Mouse (Mus musculus): ENCODE data around the gene Vezt.
A peak's percentile ranks its signal among the peaks of the same experiment; 100 is the strongest.

Gene Vezt

GRCm38 (mm10) chr10:94037196-94037595 lies 1.6 kb upstream of the Vezt start:
- no peak for DNase-seq

DNA sequence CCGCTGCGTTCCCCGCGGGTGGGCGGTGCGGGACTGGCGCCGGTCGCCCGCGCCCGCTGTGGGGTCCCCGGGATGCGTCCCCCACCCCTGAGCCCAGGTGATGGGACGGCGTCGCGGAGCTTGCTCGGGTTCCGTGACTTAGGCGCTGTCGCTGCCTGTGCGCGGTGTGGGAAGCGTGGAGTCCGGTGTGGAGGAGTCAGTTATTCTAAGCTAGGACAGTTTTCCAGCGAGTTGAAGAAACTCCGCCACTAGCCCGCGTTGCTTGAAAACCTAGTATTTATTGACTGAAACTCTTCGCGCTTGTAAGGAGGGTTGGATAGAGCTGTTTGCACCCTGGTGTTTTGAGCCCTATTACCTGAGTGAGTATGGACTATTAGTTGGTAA lies 750 bp upstream of the Vezt start:
- no peak for DNase-seq

- peak; percentile 71 for DNase-seq
Observed at GRCm38 (mm10) chr10:94034876-94035657, 550 bp downstream of the Vezt start.

DNA sequence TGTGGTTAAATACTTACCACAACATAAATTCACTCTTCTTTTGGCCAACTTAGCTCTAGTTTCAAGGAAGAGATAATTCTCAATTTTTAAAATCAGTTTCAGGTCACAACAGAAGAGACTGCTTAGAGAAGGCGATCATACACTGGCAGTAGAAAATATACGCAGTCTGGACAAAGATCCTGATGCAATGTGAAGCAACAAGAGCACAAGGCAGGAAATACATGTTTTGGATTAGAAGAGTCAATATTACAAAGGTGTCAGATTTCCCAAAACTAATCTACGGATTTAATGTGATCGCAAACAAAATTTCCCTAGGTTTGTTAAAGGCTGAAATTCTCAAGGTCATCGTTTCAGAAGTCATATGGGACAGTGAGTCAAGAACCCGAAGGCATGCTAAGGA lies 4.5 kb downstream of the Vezt start:
- DNase-seq = no peak

- no peak for DNase-seq
Observed at GRCm38 (mm10) chr10:94028493-94028892, 7.1 kb downstream of the Vezt start.

DNA sequence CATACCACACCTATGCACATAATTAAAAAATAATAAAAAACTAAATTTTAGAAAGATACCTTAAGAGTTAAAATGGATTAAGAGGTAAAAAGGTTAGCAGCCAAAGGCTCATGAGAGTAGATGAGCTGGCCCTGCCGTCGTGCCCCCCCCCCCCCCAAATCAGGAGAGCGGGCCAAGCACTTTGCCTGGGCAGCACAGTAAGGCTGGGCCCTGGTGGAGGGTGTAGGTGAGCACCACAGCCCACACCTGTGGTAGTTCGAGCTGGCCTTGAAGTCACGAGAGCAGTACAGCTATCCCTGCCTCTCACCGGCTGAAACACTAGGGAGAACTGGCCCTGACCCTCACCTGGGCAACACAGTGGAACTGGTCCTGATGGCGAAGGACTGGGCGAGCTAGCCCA lies 10.5 kb downstream of the Vezt start:
- DNase-seq = no peak

- no peak for DNase-seq
Observed at GRCm38 (mm10) chr10:94021059-94021458, 14.6 kb downstream of the Vezt start.

GRCm38 (mm10) chr10:94020587-94020986 lies 15.0 kb downstream of the Vezt start:
- peak; percentile 30 for DNase-seq

DNA sequence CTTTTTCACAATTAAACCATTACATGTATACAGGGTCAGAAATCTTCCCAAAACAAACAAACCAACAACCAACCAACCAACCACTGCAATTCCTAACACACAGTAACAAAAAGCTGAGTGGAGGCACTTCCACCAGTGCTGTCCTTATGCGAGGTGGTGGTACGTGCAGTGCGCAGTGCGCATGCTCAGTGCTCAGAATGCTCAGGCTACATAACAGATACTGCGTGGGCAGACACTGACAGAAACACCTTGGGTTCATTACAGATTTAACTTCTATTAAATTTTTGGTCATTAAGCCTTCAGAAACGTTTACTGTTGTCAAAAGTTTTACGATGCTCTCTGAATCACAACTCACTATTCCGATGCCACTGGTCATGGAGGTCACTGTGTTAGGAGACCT lies 18.2 kb downstream of the Vezt start:
- DNase-seq = no peak

- no peak for DNase-seq
Observed at GRCm38 (mm10) chr10:94014200-94014599, 21.4 kb downstream of the Vezt start.

- peak; percentile 81 for DNase-seq
Observed at GRCm38 (mm10) chr10:94013196-94013595, 22.4 kb downstream of the Vezt start.

DNA sequence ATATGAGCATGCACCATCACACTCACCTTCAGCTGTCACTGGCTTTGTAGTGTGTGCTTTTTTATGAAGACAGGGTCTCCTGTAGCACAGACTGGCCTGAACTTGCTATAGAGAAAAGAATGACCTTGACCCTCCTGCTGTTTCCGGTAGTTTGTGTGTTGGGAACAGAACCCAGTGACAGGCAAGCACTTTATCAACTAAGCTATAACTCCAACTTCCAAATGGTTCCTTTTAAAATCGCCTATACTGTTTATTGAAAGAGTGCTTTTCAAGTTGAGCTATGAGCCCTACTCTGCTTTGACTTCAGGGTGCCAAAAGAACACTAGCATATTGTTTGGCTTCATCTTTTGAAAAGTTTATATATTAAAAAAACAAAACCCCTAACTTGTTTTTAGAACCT lies 24.6 kb downstream of the Vezt start:
- DNase-seq = no peak

DNA sequence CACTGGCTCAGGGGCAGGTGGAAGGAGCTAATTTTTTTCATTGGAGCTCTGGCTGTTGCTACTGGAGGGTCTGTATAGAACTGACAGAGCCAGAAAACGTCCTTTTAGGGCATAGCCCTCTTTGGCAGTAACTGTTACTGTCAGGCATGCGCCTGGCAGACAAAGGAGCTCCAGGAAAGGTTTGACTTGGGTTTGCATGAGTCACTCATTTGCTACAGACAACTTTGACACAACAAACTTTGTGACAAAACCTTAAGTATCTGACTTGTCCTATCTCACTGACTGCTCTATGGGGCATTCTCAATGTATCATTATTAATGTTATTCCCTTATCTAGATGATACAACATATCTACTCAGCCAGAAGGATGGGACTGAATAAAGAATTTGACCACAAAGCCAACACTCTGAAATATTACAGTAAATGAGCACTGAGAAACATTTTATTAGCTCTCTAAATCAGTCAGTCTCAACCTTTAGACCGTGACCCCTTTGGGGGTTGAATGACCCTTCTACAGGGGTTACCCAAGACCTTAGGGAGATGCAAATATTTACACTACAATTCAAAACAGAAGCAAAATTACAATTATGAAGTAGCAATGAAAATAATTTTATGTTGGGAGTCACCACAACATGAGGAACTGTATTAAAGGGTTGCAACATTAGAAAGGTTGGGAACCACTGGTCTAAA lies 25.5 kb downstream of the Vezt start:
- no peak for DNase-seq

GRCm38 (mm10) chr10:94008356-94008755 lies 27.3 kb downstream of the Vezt start:
- no peak for DNase-seq

DNA sequence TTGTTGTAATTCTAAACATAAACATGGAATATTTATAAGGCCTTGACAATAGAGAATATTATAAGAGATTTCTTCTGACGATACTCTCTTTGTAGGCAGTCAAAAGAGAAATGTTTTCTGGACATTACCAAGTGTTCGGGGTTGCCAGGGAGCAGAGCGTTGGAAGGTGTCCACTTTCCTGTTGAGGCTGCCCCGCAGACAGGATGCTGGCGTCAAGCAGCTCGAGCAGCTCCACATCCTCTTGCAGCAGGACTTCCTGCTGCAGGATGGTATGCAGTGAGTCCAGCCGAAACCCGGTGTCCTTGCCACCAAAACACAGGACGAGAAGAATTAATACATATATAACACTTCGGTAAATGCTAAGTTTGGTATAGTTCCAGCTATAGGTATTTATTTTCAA lies 35.4 kb downstream of the Vezt start:
- peak; percentile 52 for DNase-seq

DNA sequence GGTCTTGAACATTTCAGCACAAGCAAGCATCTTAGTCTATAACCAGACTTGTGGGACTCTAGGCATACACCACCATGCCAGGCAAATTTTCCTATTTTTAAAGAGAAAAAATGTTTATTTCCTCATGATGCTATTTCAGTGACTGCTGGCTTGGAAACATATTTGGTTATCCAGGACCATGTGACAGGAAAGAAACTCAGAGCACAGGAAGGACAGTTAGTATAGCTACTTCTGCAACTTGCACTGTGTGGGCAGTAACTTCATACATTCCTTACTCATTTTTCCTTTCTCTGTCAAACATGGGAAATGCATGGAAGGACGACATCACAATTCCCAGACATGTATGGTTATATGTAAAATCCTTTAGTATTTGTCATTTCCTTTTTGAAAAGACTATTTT lies 36.3 kb downstream of the Vezt start:
- DNase-seq = no peak

GRCm38 (mm10) chr10:93995100-93995499 lies 40.5 kb downstream of the Vezt start:
- no peak for DNase-seq

DNA sequence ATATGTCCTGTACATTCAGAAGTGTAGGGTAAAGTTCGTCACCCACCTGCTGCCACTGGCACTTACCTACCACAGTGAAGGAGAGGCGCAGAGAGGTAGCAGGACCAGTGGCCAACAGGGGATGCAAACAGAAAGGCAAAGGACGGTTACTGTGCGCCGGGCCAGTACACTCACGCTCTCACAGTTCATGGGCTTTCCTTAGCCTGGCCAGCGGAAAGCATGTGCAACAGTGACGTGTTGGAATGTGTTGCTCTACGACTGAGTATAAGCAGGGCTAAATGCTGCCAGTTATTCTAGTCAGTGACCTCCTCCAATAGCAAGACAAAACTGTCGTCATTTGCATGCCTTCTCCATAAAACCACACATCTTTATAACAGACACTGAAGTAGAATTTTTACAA lies 41.5 kb downstream of the Vezt start:
- no peak for DNase-seq

DNA sequence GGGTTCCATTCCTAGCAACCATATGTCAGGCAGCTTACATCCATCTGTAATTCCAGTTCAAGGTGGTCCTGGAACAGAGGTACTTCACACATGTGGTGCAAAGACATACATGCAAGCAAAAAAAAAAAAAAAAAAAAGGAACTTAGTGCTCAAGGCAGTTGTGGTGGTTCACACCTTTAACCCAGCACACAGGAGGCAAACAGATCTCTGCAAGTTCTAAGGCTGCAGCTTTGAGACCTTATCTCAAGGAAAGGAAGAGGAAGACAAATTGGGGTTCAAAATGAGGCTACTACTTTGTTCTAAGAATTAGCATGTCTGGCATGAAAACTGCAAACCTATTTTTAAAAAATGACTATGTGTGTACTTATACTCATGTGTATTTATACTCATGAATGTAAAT lies 50.3 kb downstream of the Vezt start:
- no peak for DNase-seq

DNA sequence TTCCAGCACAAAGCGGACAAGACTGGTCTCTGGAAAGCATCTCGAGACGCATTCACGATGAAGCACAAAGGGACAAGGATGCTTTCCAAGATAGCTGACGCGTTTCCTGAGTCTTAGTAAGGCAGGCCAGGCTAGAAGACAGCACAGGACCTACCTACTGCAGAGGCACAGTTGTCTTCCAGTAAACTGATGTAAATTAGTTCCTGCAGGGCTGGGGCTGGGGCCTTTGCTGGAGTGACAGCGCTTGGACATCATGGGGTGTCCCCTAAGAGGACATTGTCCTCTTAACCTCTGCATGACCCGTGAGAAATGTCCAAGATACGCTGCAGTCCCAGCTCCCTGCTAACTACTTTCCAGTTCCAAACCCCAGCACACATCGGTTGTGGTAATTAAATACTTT lies 66.3 kb downstream of the Vezt start:
- DNase-seq = no peak

GRCm38 (mm10) chr10:93967486-93967885 lies 68.1 kb downstream of the Vezt start:
- DNase-seq = no peak

- DNase-seq = peak; percentile 48
Observed at GRCm38 (mm10) chr10:93954023-93954422, 81.6 kb downstream of the Vezt start.

DNA sequence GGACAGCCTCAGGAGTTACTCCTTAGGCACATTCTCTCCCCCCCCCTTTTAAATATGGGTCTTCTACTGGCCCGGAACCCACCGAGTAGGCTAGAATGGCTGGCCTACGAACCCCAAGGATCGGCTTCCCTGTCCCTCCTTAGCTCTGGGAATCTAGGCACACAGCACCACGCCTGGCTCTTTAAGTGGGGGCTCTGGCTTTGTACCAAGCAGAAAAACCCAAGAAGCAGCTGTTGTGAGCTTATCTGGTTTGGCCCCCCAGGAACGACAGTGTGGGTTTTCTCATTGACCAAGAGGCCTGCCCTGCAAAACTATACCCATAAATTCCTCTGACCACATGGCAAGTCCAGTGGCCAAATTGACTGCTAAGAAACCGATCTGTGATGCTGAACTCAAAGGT lies 82.1 kb downstream of the Vezt start:
- DNase-seq = no peak

- DNase-seq = peak; percentile 75
Observed at GRCm38 (mm10) chr10:93950991-93951390, 84.6 kb downstream of the Vezt start.

- no peak for DNase-seq
Observed at GRCm38 (mm10) chr10:93949921-93950320, 85.7 kb downstream of the Vezt start.
